Mouse (Mus musculus) kidney, embryonic 14.5 days (tissue): ENCODE results near the gene Gm8439. TPM values are rescaled to one million over a fixed set of nuclear protein-coding genes. Genes with fewer than 3 reads are reported as not detected.

Experiments used
- ATAC-seq: fragments of 200-750 bp; cut with Nextera tagmentation; 2 replicates; pipeline ENCODE4 v1.8.0; 2017; ENCODE audit warnings: moderate number of reproducible peaks, mild to moderate bottlenecking, moderate TSS enrichment, moderate library complexity; ENCODE audit not compliant: low FRiP score, low TSS enrichment
- H3K27ac ChIP-seq: fragments of 300-500 bp; sonication (generic); 2 replicates; pipeline ENCODE4 v1.5.1; 2014; ENCODE audit warnings: low read depth, mild to moderate bottlenecking, low read length, moderate library complexity, mixed read lengths
- H3K27me3 ChIP-seq: fragments of 300-500 bp; sonication (generic); 2 replicates; pipeline ENCODE4 v1.6.1; 2014; ENCODE audit warnings: mild to moderate bottlenecking, low read length; ENCODE audit not compliant: control insufficient read depth, insufficient read depth
- H3K36me3 ChIP-seq: fragments of 300-500 bp; sonication (generic); 2 replicates; pipeline ENCODE4 v1.6.1; 2014; ENCODE audit warnings: low read length, mixed read lengths; ENCODE audit not compliant: control insufficient read depth, insufficient read depth
- H3K4me1 ChIP-seq: fragments of 300-500 bp; sonication (generic); 2 replicates; pipeline ENCODE4 v1.6.1; 2014; ENCODE audit warnings: low read length, mixed read lengths; ENCODE audit not compliant: control insufficient read depth, insufficient read depth
- H3K4me2 ChIP-seq: fragments of 300-500 bp; sonication (generic); replicated peaks from 2 replicates; pipeline ENCODE4 v1.6.1; 2014; ENCODE audit warnings: low read depth, mild to moderate bottlenecking, low read length
- H3K4me3 ChIP-seq: fragments of 300-500 bp; sonication (generic); 2 replicates; pipeline ENCODE4 v1.5.1; 2014; ENCODE audit warnings: mild to moderate bottlenecking, low read length
- H3K9ac ChIP-seq: fragments of 300-500 bp; sonication (generic); 2 replicates; pipeline ENCODE4 v1.6.1; 2014; ENCODE audit warnings: low read depth, mild to moderate bottlenecking, low read length, moderate library complexity
- H3K9me3 ChIP-seq: fragments of 300-500 bp; sonication (generic); 2 replicates; pipeline ENCODE4 v1.6.1; 2016; ENCODE audit warnings: low read length; ENCODE audit not compliant: control insufficient read depth
- WGBS: fragments of 180-500 bp; shearing (Covaris S2); extraction: QIAGEN DNeasy Blood & Tissue Kit; methylation state at CpG from one replicate; pipeline ENCODE4 v1.1.7; 2014; 5-methylcytosine and 5-hydroxymethylcytosine counted together
- polyA plus RNA-seq: library from polyadenylated mRNA; unstranded; fragments of >200 nt; fragmentation: Nextera tagmentation; extraction: Ambion mirVana; gene quantifications from 2 replicates; pipeline ENCODE4 v1.2.1, GENCODE M21; 2014

Gene Gm8439
- polyA plus RNA-seq, 1 experiment from 2014 or later, result not detected

- H3K27me3 ChIP-seq, result no peaks in the 10 kb centered on the region
- no peak overlapping the region for H3K4me3 ChIP-seq
- peak; percentile 75 for ATAC-seq
- no peaks in the 10 kb centered on the region for H3K9me3 ChIP-seq
- H3K36me3 ChIP-seq, result no peaks in the 10 kb centered on the region
- no peak overlapping the region for H3K9ac ChIP-seq
- 69% methylated on average over 10 of the region's 13 CpGs for WGBS
- H3K4me2 ChIP-seq, result no peak overlapping the region
- peak overlapping the region; percentile 57 for H3K27ac ChIP-seq
- no peaks in the 10 kb centered on the region for H3K4me1 ChIP-seq
Measured at GRCm38 (mm10) chr4:120616199-120617025, 27.9 kb downstream of the Gm8439 start.

- WGBS, result 82% methylated on average over 6 of the region's 6 CpGs
- Histone ChIP-seq H3K9ac (no peak overlapping the region), H3K4me2 (no peak overlapping the region), H3K4me3 (no peak overlapping the region), H3K27me3 (no peaks in the 10 kb centered on the region), H3K27ac (no peak overlapping the region), H3K4me1 (no peaks in the 10 kb centered on the region), H3K9me3 (no peaks in the 10 kb centered on the region), H3K36me3 (no peaks in the 10 kb centered on the region)
- ATAC-seq, result no peak
Measured at GRCm38 (mm10) chr4:120627728-120628127, 39.2 kb downstream of the Gm8439 start.

- Histone ChIP-seq H3K9me3 (no peaks in the 10 kb centered on the region), H3K27me3 (no peaks in the 10 kb centered on the region), H3K9ac (no peak overlapping the region), H3K4me2 (no peak overlapping the region), H3K4me3 (no peak overlapping the region), H3K27ac (no peak overlapping the region), H3K4me1 (no peaks in the 10 kb centered on the region), H3K36me3 (no peaks in the 10 kb centered on the region)
- 78% methylated on average over 8 of the region's 8 CpGs for WGBS
- ATAC-seq, result no peak
Measured at GRCm38 (mm10) chr4:120630218-120630931, 41.8 kb downstream of the Gm8439 start.

- Histone ChIP-seq H3K9ac (no peak overlapping the region), H3K4me3 (no peak overlapping the region), H3K27ac (no peak overlapping the region), H3K9me3 (no peaks in the 10 kb centered on the region), H3K4me2 (no peak overlapping the region), H3K4me1 (no peaks in the 10 kb centered on the region), H3K36me3 (no peaks in the 10 kb centered on the region), H3K27me3 (no peaks in the 10 kb centered on the region)
- no peak for ATAC-seq
- WGBS, result 38% methylated on average over 6 of the region's 6 CpGs
Measured at GRCm38 (mm10) chr4:120631828-120632227, 43.3 kb downstream of the Gm8439 start.

- Histone ChIP-seq H3K4me1 (no peaks in the 10 kb centered on the region), H3K4me2 (no peak overlapping the region), H3K27ac (no peak overlapping the region), H3K9ac (no peak overlapping the region), H3K36me3 (no peaks in the 10 kb centered on the region), H3K27me3 (no peaks in the 10 kb centered on the region), H3K9me3 (no peaks in the 10 kb centered on the region), H3K4me3 (no peak overlapping the region)
- 60% methylated on average over 2 of the region's 2 CpGs for WGBS
- ATAC-seq, result no peak
Measured at GRCm38 (mm10) chr4:120635351-120635750, 46.8 kb downstream of the Gm8439 start.

- ATAC-seq, result no peak
- H3K36me3 ChIP-seq, result no peaks in the 10 kb centered on the region
- no peak overlapping the region for H3K27ac ChIP-seq
- WGBS, result 91% methylated on average over 6 of the region's 6 CpGs
- no peak overlapping the region for H3K9ac ChIP-seq
- no peak overlapping the region for H3K4me2 ChIP-seq
- no peaks in the 10 kb centered on the region for H3K9me3 ChIP-seq
- H3K4me1 ChIP-seq, result no peaks in the 10 kb centered on the region
- H3K27me3 ChIP-seq, result no peaks in the 10 kb centered on the region
- H3K4me3 ChIP-seq, result no peak overlapping the region
Measured at GRCm38 (mm10) chr4:120641946-120642345, 53.4 kb downstream of the Gm8439 start.

GRCm38 (mm10) chr4:120643899-120644298, 55.4 kb downstream of the Gm8439 start:
- 82% methylated on average over 3 of the region's 3 CpGs for WGBS
- no peak overlapping the region for H3K27ac ChIP-seq
- H3K9ac ChIP-seq, result no peak overlapping the region
- no peak overlapping the region for H3K4me3 ChIP-seq
- peaks cover 8% of the 10 kb centered on the region for H3K27me3 ChIP-seq
- no peak for ATAC-seq
- H3K4me1 ChIP-seq, result no peaks in the 10 kb centered on the region
- no peaks in the 10 kb centered on the region for H3K9me3 ChIP-seq
- H3K4me2 ChIP-seq, result no peak overlapping the region
- H3K36me3 ChIP-seq, result no peaks in the 10 kb centered on the region

- peak; percentile 78 for ATAC-seq
- WGBS, result 4% methylated on average over 52 of the region's 55 CpGs
- H3K4me3 ChIP-seq, result peak overlapping the region; percentile 36
- H3K4me2 ChIP-seq, result peak overlapping the region; percentile 73
- H3K9ac ChIP-seq, result peak overlapping the region; percentile 44; the same call in 1 of the 2 replicates
- H3K27me3 ChIP-seq, result peaks cover 23% of the 10 kb centered on the region
- H3K27ac ChIP-seq, result no peak overlapping the region
- H3K36me3 ChIP-seq, result no peaks in the 10 kb centered on the region
- H3K9me3 ChIP-seq, result 0 out of 2 replicates have a peak, but pooled peaks cover 3% of the 10 kb centered on the region
- H3K4me1 ChIP-seq, result no peaks in the 10 kb centered on the region
Measured at GRCm38 (mm10) chr4:120649369-120650207, 61.0 kb downstream of the Gm8439 start.
